Mouse (Mus musculus) Patski (cell line): ENCODE results near the gene Zfp62. TPM values are rescaled to one million over a fixed set of nuclear protein-coding genes. Genes with fewer than 3 reads are reported as not detected.

ENCODE experiments used
- ATAC-seq: fragments of 100-300 bp; one replicate; pipeline ENCODE4 v1.8.0; 2021
- CTCF ChIA-PET: fragments of 350-600 bp; sonication (Branson Sonifier 250); formaldehyde crosslinking; loops from one replicate; lab custom pipeline; 2022; ENCODE audit warnings: inconsistent platforms; lab: Charles Lee
- POLR2A ChIA-PET: fragments of 350-600 bp; sonication (Branson Sonifier 250); formaldehyde crosslinking; loops from one replicate; lab custom pipeline; 2022; ENCODE audit warnings: antibody characterized with exemption, inconsistent platforms; lab: Charles Lee
- DNase-seq: peaks from one replicate; pipeline ENCODE4 v3.0.0-alpha.2; 2011; ENCODE audit warnings: low read depth, low spot score
- H3K27me3 ChIP-seq: fragments of 371-371 bp; one replicate; pipeline ENCODE4 v1.5.1; 2021
- CTCF ChIP-seq: fragments of 100-300 bp; IDR thresholded peaks from one replicate; pipeline ENCODE4 v1.5.1; 2021
- in situ Hi-C: fragments of 300-500 bp; cut with MboI; formaldehyde crosslinking; loops from 3 replicates; pipeline ENCODE4 v1.11.1; 2018; ENCODE audit warnings: low pct_unique_long_range_greater_than_20kb, mixed read lengths
- polyA plus RNA-seq: library from polyadenylated mRNA; unstranded; gene quantifications from one replicate; pipeline ENCODE4 v1.2.3, GENCODE M21; 2021

Zfp62 gene
- polyA plus RNA-seq, 1 experiment from 2014 or later: 31.9 TPM

DNA sequence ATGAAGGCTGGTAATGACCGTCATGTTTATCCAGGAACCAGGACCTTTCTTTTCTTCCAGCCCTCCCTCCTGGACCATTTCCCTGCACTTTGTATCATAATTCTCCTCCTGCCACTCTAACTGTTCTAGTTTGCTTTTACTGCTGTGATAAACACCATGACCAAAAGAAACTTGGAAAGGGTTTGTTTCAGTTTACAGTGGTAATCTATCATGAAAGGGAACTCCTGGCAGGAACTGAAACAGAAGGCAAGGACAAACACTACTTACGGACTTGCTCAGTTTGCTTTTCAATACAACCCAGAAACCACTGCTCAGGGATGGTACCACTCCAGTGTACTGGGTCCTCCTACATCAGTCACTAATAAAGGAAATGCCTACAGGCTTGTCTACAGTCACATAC lies 34.4 kb downstream of the Zfp62 start:
- TF ChIP-seq CTCF: no peak
- ATAC-seq (no peak), DNase-seq (no peak)
- in situ Hi-C loops: no loop called here
- ChIA-PET POLR2A (no interaction called here), CTCF (no interaction called here)
- no peaks in the 10 kb centered on the region for H3K27me3 ChIP-seq

DNA sequence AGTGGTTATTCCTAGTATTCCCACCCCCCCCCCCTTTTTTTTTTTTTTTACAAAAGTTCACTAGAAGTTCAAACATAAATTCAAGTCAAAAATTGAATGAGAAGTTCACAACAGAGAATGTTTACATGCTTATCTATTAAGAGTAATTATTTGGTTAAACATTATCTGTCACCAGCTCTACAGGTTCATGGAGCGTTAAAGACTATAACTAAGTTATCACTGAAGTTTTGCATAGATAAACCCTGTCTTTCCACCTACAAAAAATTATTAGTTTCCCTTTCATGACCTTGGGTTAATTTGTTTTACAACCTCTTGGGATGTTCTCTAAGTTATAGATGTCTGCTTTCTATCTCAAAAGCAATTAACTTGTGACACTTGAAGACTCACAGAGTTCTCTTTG lies 37.2 kb downstream of the Zfp62 start:
- ATAC-seq (no peak), DNase-seq (no peak)
- in situ Hi-C loops: no loop called here
- CTCF ChIA-PET: no interaction called here
- POLR2A ChIA-PET: no interaction called here
- H3K27me3 ChIP-seq: no peaks in the 10 kb centered on the region
- no peak for TF ChIP-seq CTCF

DNA sequence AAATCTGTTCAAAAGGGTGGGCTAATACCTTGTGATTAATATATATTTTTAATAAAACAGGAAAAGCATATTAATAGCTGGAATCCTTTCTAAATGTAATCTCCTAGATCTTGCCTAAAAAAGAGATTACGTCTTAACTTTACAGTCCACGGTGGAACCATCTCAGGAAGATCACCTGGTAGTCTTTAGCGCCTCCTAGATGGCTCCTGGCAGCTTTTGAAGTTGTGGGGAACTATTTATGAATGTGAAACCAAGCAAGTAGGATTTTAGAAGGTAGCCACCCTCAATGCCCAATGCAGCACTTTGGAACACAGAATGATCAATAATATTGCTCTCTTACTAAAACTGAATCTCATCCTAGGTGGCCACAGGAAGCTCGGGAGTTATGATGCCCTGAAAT lies 37.8 kb downstream of the Zfp62 start:
- POLR2A ChIA-PET: no interaction called here
- ATAC-seq (no peak), DNase-seq (no peak)
- CTCF ChIA-PET: no interaction called here
- in situ Hi-C loops: no loop called here
- no peak for TF ChIP-seq CTCF
- H3K27me3 ChIP-seq: no peaks in the 10 kb centered on the region

DNA sequence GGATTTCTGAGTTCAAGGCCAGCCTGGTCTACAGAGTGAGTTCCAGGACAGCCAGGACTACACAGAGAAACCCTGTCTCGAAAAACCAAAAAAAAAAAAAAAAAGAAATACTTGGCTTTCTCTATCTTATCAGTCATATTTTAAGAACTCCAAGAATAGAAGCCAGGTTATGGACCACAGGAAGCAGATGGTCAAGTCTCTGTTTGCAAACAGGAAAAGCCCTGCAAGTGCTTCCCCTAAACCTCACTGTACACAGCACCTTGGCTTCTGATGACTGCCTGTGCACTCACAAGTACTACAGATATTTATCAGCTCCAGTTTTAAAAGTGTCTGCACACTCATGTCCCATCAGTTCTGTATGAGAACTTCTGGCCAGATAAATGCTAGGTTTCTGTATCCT lies 38.4 kb downstream of the Zfp62 start:
- ATAC-seq (no peak), DNase-seq (no peak)
- ChIA-PET POLR2A (interaction anchor here (0.5 kb wide), 1 partner anchor 29 kb away, joined by 3 read pairs; no protein-coding TSS in a partner anchor), CTCF (interaction anchor here (1.0 kb wide), 2 partner anchors 28 to 31 kb away, joined by 3 read pairs; no protein-coding TSS in a partner anchor)
- in situ Hi-C loops: no loop called here
- no peaks in the 10 kb centered on the region for H3K27me3 ChIP-seq
- TF ChIP-seq CTCF: no peak

DNA sequence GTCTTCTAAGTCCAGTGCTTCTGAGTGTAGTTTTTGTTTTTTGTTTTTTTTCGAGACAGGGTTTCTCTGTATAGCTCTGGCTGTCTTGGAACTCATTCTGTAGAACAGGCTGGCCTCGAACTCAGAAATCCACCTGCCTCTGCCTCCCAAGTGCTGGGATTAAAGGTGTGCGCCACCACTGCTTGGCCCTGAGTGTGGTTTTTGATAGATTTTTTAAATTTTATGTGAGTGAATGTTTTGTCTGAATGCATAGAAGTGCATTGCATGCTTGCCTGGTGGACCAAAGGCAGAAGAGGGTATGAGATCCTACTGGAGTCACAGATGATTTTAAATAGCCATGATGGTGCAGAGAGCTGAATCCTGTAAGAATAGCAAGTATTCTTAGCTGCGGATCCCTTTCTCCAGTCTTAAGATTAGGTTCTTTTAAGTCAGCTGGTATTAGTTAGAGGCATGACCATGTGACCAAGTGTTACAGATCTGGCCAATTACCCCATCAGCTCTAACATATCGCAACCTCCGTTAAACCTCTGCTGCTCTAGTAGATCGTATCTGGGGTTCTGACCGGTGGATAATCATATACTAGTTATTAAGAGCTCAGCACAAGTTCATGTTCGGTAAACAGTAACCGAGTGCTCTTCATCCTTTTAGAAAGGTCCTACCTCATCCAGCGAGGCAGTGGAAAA lies 40.0 kb downstream of the Zfp62 start:
- no peak for TF ChIP-seq CTCF
- no peaks in the 10 kb centered on the region for H3K27me3 ChIP-seq
- ChIA-PET POLR2A (no interaction called here), CTCF (interaction anchor here (0.6 to 1.4 kb wide), 4 partner anchors 8 to 56 kb away, joined by 3 to 4 read pairs (median 3); partner anchors contain the start of genes Btnl9 and Zfp62)
- DNase-seq: no peak
- peak; percentile 0 for ATAC-seq
- in situ Hi-C loops: no loop called here

DNA sequence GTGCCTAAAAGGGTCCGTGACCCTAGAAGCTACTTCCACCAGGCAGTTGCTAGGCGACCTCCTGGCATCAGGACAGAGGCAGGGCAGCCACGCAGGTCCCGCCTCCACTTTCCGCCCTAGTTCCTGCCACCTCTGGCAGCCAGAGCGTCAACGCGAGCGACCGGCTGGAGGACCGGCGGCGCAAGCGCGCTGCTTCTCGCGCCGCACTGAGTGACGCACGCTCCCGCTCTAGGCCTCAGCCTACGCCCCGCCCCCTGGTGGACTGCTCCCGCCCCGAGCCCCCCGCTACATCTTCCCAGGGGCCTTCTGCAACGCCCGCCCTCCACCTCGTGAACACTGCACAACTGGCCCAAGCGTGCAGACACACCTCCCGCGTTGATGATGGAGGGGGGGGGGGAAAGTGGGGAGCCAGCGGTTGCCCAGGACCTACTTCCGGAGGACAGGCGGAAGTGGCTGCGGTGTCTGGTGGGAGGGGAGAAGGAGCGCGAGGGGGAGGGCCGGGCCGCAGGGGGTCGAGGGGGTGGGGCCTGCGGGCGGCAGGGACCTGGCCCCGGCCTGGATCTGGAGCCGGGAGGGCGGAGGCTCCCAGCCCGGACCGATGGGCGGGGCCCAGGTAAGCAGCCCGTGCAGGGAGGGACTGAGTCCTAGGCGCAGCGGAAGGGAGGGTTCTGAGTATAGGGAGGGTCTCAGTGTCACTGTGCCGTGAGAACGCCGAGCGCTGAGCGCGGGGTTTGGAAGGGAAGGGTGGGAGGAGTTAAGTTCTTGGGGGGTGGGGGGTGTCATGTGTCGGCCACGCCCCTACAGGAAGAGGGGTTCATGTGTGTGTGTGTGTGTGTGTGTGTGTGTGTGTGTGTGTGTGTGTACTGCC lies 40.9 kb downstream of the Zfp62 start, which contains the start of gene Mgat1:
Gene Mgat1 (plus strand): TSS at position 465 of the 868 bp plus-strand sequence.
- no peaks in the 10 kb centered on the region for H3K27me3 ChIP-seq
- CTCF ChIA-PET: interaction anchor here (0.6 to 1.4 kb wide), 4 partner anchors 9 to 57 kb away, joined by 3 to 4 read pairs (median 3); partner anchors contain the start of genes Btnl9 and Zfp62
- DNase-seq (no peak), ATAC-seq (peak; percentile 89)
- in situ Hi-C loops: no loop called here
- TF ChIP-seq CTCF: no peak
- POLR2A ChIA-PET: no interaction called here

DNA sequence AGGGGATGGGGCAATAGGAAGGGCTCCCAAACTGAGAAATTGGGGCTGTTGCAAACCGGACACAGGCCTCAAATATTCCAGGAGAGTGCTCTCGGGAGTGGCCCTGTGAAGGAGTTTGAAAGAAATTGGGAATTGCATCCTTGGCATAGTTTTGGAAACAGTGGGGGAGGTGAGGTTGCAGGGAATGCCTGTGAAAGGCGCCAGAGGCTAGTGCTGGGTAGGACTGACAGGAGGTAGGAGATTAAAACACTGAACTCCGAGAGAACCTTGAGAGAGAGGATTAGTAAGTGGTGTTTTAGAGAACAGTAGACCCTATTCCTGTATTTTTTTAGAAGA lies 41.5 kb downstream of the Zfp62 start:
- in situ Hi-C loops: no loop called here
- CTCF ChIA-PET: no interaction called here
- DNase-seq (no peak), ATAC-seq (no peak)
- H3K27me3 ChIP-seq: no peaks in the 10 kb centered on the region
- POLR2A ChIA-PET: interaction anchor here (1.0 kb wide), 1 partner anchor 42 kb away, joined by 4 read pairs; the partner anchor contains the start of gene Zfp62
- no peak for TF ChIP-seq CTCF

DNA sequence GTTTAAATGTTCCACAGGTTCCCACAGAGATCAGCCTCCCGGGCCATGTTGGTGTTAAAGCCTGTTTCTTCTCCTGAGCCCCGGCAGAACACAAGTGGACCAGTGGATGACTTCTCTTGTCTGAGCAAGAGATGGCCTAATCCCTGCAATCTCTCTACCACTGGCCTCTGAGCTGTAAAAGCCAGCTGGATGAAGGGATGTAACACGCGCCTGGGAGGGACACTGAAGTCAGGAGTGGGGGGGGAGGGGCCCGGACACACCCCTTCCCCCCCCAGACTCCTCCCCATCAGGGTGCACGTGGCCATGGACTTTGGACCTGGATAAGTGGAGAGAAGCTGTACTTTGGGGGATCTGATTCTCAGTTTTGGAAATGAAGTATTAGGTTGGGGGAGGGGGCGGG lies 42.1 kb downstream of the Zfp62 start:
- H3K27me3 ChIP-seq: no peaks in the 10 kb centered on the region
- POLR2A ChIA-PET: interaction anchor here (0.7 to 1.0 kb wide), 2 partner anchors 32 to 42 kb away, joined by 4 read pairs; partner anchors contain the start of gene Zfp62
- in situ Hi-C loops: loop anchor here (5.0 kb wide), 2 partner anchors 373 to 443 kb away; partner anchors contain the start of genes Irgm1 and Rack1
- ATAC-seq: peak; percentile 10
- CTCF ChIA-PET: interaction anchor here (1.1 to 1.7 kb wide), 3 partner anchors 34 to 42 kb away, joined by 3 to 7 read pairs (median 4); partner anchors contain the start of gene Zfp62
- DNase-seq: no peak
- TF ChIP-seq CTCF: no peak

DNA sequence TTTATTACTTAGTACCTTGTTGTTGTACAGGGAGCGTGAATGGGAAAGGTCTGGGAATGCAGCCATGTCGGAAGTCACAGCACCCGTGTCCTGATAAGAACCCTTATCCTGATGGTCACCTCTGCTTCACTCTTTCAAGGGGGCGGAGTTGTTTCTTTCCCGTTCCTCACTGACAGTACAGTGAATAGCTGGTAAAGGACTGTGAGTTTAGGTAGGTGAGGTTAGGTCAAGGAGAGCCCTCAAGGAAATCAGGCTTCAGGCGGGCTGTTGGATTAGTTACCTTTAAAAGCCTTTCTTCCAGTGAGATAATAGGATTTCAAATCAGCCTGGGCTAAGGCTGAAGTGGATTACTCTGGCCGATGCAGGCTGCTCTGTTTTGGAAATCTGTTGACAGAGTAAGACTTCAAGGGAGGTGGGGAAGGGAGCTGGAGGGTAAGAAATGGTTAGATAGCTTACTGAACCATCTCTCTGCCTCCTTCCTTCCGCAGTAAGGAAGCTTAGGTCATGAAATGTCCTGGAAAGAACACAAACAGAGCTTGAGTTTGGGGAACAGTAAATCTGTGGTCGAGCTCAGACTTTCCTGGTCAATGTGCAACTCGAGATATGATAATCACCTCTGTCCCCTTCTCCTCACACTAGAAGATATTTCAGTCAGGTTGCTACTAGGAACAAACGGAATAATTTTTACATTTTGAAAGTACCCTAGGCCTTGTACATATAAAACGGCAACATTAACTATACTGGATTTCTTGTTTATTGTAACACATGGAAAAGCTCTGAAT lies 42.7 kb downstream of the Zfp62 start:
- TF ChIP-seq CTCF: no peak
- in situ Hi-C loops: loop anchor here (5.0 kb wide), 2 partner anchors 374 to 444 kb away; partner anchors contain the start of genes Irgm1 and Rack1
- ATAC-seq (no peak), DNase-seq (no peak)
- POLR2A ChIA-PET: interaction anchor here (0.6 to 2.5 kb wide), 5 partner anchors 22 to 415 kb away, joined by 3 to 15 read pairs (median 4); partner anchors contain the start of gene Zfp62
- no peaks in the 10 kb centered on the region for H3K27me3 ChIP-seq
- CTCF ChIA-PET: interaction anchor here (0.7 to 1.7 kb wide), 5 partner anchors 9 to 43 kb away, joined by 3 to 7 read pairs (median 4); partner anchors contain the start of gene Zfp62
